Mouse (Mus musculus) T-helper 2 cell (primary cell): ENCODE data around the gene Rap1a.

Experiments
- in situ Hi-C: fragments of 300-600 bp; cut with MboI, MseI; formaldehyde crosslinking; loops from one replicate; pipeline ENCODE4 v1.15.1; 2025; ENCODE audit warnings: high pct_unique_total_duplicates

Gene Rap1a

DNA sequence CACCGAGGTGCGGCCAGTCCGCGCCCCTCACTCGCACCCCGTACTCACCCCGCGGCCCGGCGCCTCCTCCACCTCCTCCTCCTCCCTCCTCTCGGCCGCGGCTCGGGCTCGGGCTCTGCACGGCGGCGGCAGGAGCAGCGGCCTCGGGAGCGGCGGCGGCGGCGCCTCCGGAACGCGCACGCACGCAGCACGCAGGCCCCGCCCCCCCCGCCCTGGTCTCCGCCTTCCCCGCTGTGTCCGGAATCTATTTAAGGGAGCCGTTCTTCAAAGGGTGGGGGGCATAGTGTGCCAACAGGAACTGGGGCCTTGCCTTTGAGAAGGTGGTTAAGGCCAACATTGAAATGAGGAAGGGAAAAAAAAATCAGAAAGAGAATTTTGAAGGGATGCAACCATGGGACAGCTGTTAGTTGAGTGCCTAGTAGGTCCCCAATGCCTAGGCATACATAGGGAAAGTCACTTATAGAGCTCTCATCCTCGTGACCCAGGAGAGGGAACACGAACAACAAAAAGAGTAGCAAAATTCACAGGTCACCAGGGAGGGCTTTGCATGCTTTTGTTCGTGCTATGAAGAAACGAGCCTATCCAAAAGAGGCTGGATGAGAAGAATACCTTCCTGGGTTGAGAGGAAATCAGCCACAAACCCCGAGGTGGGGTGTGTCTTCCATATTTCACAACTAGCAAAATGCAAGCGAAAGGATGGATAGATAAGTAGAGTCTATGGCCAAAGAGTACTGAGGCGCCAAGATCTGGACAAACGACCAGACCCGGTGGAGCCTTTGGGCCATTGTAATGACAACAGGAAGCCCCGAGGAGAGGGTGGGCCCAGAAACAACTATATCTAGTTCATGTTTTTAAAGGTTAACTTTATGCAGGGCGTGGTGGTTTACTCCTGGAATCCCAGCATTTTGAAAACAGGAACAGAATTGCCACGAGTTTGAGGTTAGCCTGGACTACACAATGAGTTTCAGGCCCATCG, at the start of gene Rap1a:
Gene Rap1a, minus strand, starts transcription at position 146 of the 976 bp plus-strand sequence.
- in situ Hi-C loops = loop anchor here (5.0 kb wide), 1 partner anchor 114 kb away; the partner anchor contains the start of gene Ddx20

DNA sequence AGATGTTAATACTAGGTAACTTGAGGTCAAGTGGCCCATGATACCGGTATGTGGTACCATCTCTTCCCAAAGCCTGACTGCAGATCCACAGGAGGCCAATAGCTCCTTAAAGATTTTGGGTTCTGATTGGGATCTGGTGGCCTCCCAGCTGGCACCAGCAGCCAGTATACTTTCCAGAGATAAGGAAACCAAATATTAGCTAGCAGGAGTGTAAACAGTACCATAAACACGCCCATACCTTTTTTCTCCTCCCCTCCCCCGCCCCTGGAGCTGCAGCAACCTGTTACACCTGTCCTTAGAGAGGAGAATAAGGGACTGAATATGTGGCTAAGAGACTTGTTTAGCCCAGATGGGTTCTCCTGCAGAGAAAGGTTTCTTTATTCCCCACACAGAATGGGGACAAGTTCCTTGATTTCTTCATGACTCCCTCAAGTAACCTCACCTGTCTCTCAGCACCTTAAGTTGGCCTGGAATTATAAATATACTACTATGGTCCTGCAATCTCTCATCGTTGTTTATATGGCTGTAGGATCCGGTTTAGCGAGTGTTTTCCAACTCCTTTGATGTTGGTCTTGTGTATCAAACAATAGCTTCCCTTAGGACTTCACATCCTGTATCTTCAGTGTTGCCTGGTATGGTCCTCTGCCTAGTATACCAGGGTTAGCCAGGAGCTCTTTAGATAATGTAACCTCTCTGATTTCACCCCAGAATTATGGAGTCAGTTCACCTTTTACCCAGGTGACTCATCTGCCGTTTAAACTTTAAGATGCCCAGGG, 45.3 kb upstream of the Rap1a start:
- in situ Hi-C loops = loop anchor here (10.0 kb wide), 1 partner anchor 1622 kb away; the partner anchor contains the start of gene Magi3

DNA sequence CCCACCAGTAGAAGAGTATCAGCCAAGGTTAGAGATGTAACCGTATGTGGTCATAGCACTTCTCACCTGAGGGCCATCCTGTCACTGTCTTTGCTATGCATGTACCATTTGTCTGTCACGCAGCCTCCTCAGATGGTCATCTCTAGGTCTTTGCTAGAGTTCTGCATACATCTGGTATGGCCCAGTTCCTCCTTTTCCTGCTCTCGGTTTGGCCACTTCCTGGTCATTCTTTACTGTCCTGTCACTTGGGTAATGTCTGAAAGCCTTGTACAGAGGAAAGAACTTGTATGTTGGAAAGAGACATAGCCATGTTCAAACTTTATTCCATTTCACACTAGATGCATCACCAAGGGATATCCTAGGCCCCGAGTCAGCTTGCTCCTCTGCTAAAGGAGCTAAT, 38.7 kb upstream of the Rap1a start:
- in situ Hi-C loops = loop anchor here (10.0 kb wide), 1 partner anchor 1615 kb away; the partner anchor contains the start of gene Magi3

DNA sequence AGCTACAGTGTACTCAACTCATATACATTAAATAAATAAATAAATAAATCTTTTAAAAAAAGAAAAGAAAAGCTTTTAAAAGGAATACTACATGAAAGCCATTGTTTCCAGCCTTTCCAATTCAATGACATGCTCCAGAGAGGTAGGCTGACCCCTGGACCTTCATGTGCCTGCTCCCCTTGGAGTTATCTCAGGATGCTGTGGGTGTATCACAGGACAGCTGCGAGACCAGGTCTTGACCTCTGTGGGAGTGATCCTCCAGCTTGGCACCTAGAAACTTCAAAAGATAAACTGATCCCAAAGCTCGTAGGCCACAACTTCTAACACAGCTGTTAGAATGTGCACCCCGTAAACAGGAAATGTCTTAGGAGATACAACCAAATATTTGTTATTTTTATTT, 37.5 kb upstream of the Rap1a start:
- in situ Hi-C loops = no loop called here

DNA sequence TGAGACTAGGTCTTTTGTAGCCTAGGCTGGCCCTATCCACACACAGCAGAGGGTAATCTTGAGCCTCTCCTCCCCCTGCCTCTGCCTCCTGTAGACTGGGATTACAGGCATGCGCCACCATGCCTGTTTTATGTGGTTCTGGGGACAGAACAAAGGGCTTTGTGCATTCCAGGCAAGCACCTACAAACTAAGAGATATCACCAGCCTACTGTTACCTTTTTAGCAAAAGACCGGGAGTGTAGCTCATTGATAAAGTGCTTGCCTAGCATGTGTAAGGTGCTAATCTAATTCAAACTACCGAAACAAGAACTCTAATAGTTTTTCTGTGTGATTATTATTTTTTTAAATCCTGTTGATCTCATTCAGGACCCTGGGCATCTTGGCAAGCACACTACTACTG, 35.7 kb upstream of the Rap1a start:
- in situ Hi-C loops = no loop called here

DNA sequence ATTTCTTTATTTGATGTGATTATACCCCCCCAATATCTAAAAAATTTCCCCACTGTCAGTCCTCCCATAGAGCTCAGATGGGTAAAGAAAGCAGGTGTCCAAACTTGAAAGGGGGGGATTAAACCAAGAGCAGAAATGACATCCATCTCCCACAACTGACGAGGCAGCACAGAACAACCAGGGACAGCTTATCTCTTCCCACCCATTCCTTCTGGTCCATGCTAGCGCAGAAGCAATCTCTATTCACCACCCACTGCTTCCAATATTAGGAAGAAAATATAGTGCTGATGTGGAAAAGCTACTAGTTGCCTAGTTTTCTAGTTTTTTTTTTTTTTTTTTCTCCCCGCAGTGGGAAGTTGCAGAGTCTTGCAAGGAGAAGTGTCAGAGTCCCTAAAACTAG, 34.7 kb upstream of the Rap1a start:
- in situ Hi-C loops = no loop called here

DNA sequence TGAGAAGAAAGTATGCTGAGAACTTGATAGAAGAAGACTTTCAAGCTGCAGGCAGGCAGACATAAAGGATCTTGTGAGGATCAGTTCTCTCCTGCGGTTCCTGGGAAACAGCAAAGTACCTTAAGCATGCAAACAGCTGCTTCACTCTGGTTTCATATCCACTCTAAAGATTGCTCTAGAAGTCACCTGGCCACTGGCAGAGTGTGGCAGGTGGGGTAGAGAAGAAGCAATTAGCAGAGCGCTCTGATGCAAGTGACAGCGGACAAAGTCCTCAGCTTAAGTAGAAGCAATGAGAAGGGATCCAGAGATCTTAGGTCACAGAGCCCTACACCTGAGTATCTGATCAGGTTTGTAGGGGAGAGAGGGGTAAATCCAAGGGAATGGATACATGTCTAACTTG, 30.4 kb upstream of the Rap1a start:
- in situ Hi-C loops = no loop called here

DNA sequence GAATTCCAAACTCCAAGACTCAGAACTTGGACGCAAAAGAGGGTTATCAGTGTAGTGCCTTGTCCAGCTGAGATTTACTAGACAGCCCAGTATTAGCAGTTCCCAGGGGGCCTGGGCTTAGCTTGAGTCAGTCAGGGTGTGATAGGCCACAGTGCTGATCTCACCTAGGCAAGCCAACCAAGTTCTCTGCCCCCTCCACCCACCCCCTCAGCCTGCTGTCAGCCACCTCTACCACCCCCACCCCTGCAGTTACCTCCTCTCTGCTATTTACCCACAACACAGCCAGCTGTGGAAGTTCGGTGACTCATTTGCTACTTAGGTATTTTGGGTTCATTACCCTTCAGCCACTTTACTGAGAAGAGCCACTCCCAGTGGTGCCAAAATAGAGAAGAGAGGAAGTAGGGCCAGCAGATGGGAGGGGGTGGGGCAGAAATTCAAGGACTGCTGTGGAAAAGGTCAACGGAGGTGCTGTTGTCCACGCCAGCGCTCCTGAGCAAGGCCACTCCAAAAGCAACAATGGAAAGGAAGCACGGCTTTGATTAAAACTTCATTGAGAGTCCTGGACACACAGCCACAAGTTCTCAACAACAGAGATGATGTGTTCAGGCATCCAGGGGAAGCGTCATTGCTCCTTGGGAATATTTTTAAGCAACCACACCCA, 24.5 kb upstream of the Rap1a start:
- in situ Hi-C loops = no loop called here

DNA sequence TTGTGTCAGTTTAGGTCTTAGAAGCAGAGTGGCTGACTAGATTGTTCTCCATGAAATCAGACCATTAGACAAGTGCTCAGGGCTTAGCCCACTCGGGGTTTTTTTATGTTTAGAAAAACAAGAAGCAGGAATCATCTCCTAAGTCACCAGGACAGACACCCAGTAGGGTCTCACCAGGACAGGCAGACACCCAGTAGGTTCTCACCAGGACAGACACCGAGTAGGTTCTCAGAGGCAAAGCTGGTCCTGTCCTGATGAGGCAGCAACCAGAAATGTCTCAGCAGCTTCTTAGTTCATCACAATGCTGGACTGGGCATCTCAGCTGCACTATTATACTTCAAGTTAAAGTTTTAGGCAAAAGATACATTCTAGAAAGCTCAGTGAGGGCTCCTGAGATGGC, 23.6 kb upstream of the Rap1a start:
- in situ Hi-C loops = no loop called here

DNA sequence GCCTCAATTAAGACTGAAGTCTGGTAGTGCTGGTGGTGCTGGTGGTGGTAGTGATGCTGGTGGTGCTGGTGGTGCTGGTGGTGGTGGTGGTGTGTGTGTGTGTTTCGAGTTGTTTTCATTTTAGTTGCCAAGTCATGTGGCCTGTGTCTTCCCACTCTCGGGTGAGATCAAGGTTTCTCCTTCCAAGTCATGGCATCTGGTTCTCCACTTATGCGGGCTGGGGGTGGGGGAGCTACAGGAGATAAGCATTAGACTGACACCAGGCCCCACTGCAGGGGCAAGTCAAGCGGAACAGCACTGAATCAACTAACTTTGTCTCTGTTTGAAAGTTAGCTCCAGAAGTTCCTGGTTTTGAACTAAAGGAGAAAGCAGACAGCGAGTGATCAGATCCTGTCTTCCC, 23.0 kb upstream of the Rap1a start:
- in situ Hi-C loops = no loop called here

DNA sequence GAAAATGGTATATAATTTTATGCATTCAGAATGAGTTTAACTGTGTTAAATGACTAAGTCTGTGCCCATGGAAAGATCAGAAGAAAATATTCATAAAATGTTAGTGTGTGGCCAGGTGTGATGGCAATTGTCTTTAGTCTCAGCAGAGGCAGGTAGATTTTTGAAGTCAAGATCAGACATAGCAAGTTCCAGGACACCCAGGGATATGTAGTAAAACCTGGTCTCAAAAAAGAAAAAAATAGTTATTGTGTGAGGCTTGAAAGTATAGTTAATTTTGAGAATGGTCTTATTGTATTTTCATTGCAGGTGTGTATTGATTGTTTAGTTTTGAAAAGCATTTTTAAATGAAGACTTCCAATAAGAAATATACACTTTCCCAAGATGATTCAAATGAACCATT, 22.5 kb upstream of the Rap1a start:
- in situ Hi-C loops = no loop called here

DNA sequence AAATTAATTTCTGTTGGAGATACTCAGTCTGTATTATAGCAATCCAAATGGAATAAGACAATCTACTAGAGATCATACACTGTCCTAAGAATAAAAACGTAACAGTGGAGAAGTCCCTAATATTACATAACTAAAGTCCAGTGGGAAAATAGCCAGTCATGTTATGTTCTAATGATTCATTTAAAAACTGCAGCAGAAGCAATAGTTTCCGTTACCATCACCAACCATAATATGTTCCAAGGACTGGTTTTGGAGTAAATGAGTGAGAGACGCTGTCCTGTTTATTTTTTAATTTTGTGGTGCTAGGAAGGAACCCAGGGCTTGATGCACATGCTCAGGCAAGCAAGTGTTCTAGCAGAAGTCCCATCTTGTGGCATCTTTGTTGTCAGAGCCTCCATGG, 20.4 kb upstream of the Rap1a start:
- in situ Hi-C loops = no loop called here

DNA sequence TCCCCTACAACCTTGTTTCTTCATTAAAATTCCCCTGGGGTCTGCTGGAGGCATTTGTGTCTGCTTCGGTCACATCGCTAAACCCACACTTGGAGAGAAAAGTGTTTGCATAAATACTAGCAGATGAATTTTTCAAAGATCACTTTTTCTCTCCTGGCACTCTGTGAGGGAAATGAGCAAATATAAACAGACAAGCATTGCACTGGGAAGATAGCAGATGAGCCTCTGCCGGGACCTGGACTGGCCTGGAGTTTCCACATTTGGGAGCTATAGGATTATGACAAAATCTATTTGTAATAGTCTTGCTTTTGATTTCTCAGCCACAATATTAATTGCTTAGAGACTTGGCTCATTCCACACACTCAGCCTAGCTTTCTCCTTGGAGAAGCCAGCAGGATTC, 19.1 kb upstream of the Rap1a start:
- in situ Hi-C loops = no loop called here

DNA sequence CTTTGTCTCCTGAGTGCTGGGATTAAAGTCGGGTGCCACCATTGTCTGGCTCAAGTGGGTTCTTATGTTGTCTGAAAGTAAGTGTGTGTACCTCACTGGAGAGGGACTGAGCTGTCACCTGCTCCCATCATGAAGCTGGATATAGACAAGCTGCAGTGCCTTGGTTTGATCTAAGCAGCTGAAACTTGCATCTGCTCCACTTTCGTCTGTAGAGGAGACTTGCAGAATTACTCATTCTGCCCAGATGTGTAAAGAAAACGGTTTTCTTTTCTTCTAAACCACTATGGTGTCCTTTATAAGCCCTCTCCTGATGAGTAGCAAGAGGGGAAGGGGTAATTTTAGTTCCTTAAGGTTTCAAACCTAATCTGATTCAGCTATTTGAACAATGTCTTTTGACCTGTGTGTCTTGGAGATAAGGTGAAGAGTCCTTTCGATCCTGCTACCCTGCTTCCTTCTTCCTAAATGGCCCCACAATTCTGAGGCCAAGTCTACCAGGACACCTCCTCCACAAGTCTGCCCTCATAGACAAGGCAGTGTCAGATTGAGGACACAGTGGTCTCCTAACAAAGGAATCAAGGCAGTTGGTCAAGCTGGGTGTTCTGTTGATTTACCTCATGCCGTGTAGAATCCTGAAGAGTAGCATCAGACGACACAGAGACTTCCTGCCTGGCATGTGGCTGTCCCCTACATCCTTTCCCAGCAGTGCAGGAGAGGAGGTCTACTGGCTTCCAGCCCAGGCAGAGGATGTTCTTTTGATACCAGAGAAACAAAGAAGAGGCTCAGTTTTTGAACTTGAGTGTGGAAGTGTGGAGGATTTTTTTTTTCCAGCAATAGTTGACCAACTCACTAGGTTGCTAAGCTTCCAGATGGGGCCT, 17.2 kb upstream of the Rap1a start:
- in situ Hi-C loops = no loop called here

DNA sequence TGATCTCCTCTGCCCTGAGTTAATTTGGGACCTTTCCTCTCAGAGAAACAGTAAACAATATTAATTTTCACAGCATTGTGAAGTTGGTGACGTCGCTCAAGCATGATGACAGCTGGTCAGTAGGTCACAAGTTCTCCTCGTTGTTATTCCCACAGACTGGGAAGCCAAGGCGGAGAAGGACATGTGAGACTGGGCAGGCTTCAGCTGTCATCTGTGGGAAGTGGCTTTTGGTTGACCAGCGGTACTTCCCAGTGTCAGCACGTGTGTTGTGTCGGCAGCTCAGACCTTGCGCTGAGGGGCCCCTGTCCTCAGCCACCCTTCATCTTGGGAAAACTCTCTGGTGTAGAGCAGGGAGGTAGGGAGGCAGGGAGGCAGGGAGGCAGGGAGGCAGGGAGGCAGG, 15.0 kb upstream of the Rap1a start:
- in situ Hi-C loops = no loop called here

DNA sequence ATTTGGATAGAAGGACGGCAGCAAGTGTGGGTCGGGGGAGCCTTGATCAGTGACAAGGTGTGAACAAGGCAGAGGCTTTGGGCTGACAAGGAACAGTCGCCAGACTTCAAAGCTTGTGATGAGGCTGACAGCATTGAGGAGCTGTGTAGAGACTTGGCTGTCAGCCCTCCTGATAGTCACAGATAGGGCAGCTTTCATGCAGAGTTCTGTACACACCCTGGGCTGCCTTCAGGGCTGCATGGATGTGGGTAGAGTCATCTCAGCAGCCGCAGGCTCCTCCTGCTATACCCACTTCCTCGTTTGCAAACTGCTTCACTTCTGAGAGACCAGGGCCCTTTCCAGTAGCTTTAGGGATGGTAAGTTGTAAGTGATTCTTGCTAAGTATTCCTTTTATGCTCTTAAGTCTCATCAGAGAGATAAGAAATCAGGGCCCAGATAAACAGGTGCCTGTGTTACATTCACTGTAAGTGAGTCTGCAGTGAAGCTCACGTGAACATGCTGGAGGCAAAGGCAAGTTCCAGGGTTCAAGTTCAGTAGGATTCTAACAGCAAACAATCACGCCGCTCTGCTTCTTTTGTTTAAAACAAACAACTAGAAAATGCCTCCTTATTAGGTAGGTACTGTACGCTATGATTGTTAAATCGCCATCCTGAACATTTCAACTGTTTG, 14.2 kb upstream of the Rap1a start:
- in situ Hi-C loops = no loop called here

DNA sequence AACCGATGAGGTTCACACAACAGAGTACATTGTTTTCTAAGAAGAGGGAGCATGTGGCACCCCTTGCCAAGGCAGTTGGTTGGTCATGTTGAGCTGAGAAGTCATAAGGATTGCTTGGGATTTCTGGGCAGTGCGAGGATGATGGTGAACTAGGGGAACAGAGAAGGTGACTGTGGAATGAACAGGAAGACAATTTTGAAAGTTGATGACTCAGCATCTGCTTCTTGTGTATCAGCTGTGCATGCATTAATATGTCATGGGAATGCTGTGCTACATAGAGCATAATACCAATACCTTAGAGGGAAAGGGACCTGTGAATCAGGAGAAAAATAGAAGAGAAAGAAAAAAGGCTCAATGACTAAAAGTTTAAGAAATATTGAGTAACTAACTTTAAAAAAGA, 10.0 kb upstream of the Rap1a start:
- in situ Hi-C loops = no loop called here

DNA sequence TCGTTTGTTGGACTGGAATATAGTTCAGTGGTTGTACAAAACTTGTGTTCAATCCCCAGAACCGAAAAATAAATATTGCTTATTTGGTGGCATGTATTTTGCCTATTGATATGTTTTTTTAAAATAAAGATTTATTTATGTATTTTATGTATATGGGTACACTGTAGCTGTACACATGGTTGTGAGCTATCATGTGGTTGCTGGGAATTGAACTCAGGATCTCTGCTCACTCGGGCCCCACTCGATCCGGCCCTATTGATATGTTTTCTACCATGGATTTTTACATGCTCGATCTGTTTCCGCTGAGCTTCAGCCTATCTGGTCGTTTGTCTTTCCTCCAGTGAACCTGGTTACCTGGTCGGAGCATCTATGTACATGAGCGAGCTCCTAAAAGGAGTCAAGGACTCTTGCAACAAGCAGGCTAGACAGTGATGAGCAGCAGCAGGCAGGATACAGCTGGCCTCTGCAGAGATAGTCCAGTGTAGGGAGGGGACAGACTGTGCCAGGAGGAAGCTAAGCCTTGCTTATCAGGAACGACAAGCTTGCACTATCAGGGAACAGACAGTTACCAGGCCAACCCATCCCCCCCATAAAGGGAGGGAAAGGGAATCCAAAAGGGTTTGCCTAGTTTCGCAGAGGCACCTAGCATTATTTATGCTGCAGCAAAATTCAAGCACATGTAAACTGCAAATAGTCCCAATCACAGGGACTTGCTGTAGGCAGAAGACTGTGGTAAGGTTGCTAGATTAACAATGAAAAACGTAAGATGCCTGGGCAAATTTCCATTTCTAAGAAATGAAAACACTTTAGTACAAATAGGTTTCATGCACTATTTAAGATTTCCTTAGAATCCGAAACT, 7.3 kb upstream of the Rap1a start:
- in situ Hi-C loops = loop anchor here (5.0 kb wide), 1 partner anchor 41 kb away; no protein-coding TSS in a partner anchor

DNA sequence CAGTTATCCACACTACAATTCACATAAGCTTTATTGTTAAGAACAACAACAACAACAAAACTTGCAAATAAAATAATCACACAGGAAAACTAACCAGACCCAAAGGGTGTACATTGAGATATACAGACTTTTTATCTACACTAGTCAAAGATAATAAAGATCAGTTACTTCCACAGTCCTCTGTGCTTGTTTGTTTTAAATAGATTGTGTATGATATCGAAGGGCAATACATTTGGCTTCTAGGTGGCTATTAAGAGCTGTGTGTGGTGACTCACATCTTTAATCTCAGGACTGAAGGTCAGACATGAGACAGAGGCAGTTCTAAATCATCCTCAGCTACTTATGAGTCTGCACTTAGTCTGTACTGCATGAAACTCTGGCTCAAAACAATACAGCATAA, 6.5 kb upstream of the Rap1a start:
- in situ Hi-C loops = loop anchor here (5.0 kb wide), 1 partner anchor 40 kb away; no protein-coding TSS in a partner anchor
